Mouse (Mus musculus): ENCODE data around the gene Plcb2. TPM values are rescaled to one million over a fixed set of nuclear protein-coding genes. Genes with fewer than 3 reads are reported as not detected.

The Plcb2 gene
- polyA plus RNA-seq, 1 experiment from 2014 or later, result 0.22 TPM

DNA sequence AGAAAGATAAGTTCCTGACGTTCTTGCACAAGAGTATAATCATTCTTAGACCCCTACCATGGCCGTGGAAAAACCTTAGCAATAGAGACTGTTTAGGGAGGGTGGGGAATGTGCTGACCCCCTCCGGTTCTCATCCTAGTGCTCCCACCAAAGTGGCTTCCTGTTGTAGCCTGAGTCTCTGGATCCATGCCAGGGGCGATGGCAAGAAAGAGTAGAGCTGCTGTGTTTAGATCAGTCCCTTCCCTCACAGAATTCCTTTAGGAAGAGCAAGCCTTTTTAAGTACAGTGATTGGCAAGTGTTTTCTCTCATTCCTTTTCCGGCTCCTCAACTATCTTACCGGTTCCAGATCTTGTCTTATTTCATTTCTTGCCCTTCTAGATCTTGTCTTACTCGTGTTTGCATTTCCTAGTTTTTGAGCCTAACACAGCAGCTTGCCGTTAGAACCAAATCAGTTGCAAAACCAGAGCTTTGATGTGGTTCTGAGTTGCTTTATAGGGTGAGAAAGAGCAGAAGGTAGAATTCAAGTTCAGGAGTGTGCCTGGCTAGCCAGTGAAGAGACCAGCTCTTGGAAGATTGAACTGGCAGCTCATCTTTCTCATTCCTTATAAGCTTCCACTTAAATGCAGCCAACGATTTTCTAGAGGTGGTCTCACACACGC is 19.2 kb upstream of the Plcb2 start:
- no peak overlapping the region for H3K27ac ChIP-seq (replicated peaks; ENCODE audit: low read depth, low read length)
- peaks cover 7% of the 10 kb centered on the region for H3K27me3 ChIP-seq (ENCODE audit: control insufficient read depth, insufficient read depth, low read length)
- no peaks in the 10 kb centered on the region for H3K9me3 ChIP-seq (replicated peaks; ENCODE audit: control insufficient read depth, low read length)
- H3K36me3 ChIP-seq (replicated peaks; ENCODE audit: control insufficient read depth, insufficient read depth, low read depth, low read length), result no peaks in the 10 kb centered on the region
- 39% methylated on average over 10 of the region's 10 CpGs for WGBS
- peaks cover 4% of the 10 kb centered on the region for H3K4me1 ChIP-seq (ENCODE audit: control insufficient read depth, insufficient read depth, low read length)
- DNase-seq (ENCODE audit: low spot score), result no peak
- no peak overlapping the region for H3K4me2 ChIP-seq (ENCODE audit: low read depth, low read length)
- no peak overlapping the region for H3K9ac ChIP-seq (replicated peaks; ENCODE audit: low read length)
- no peak overlapping the region for H3K4me3 ChIP-seq (ENCODE audit: low read depth, low read length)
- ATAC-seq (replicated peaks; ENCODE audit: insufficient number of reproducible peaks, low FRiP score, low TSS enrichment, low read depth), result no peak

- peaks cover 7% of the 10 kb centered on the region for H3K27me3 ChIP-seq (ENCODE audit: control insufficient read depth, insufficient read depth, low read length)
- WGBS, result under 1% methylated on average over 88 of the region's 113 CpGs
- peak; percentile 39 for ATAC-seq (replicated peaks; ENCODE audit: insufficient number of reproducible peaks, low FRiP score, low TSS enrichment, low read depth)
Observed at GRCm38 (mm10) chr2:118745915-118746901, 18.0 kb upstream of the Plcb2 start.

DNA sequence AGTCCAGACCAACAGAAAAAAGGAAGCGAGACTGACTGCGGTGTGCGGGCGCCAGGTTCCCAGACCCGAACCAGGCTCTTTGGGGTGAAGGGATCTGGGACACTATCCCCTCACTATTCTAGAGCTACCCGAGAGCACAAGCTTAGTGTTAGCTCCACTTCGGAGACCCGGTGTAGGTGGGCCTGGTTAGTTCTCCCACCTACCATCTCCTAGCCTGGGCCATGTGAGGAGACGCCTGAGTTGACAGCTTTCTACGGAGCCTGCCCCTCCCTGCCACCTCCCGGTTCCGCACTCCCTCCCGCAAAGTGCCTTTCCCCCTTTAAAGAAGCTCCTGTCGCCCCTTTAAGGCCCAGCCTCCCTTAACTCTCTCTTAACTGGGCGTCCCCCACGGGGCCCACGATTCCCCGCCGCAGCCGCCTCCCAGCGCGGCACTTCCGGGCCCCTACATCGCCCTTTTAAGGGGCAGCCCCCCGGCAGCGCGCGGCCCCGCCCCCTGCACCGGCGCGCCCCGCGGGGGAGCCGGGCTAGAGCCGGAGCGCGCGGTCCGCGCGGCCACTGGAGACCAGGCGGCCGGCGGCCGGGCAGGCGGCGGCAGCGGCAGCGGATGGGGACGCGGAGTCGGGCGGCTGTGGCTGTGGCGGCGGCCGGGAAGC is 17.1 kb upstream of the Plcb2 start, which contains the start of gene Inafm2:
Gene Inafm2, plus strand, starts transcription at position 527 of the 653 bp plus-strand sequence.
- Histone ChIP-seq H3K4me3 (ENCODE audit: low read depth, low read length) (peak within 1 kb of the TSS; percentile 89), H3K27me3 (ENCODE audit: control insufficient read depth, insufficient read depth, low read length) (peaks cover 7% of the 10 kb centered on the region), H3K4me2 (ENCODE audit: low read depth, low read length) (peak within 1 kb of the TSS; percentile 98), H3K36me3 (replicated peaks; ENCODE audit: control insufficient read depth, insufficient read depth, low read depth, low read length) (no peaks in the 10 kb centered on the region), H3K9me3 (replicated peaks; ENCODE audit: control insufficient read depth, low read length) (no peaks in the 10 kb centered on the region), H3K27ac (replicated peaks; ENCODE audit: low read depth, low read length) (no peak within 1 kb of the TSS; the same call in 1 of the 2 replicates), H3K4me1 (ENCODE audit: control insufficient read depth, insufficient read depth, low read length) (peaks cover 4% of the 10 kb centered on the region), H3K9ac (replicated peaks; ENCODE audit: low read length) (peak within 1 kb of the TSS; percentile 85)
- ATAC-seq (replicated peaks; ENCODE audit: insufficient number of reproducible peaks, low FRiP score, low TSS enrichment, low read depth) (peak; percentile 85), DNase-seq (ENCODE audit: low spot score) (peak; percentile 93)
- under 1% methylated on average over 40 of the region's 57 CpGs for WGBS

More at GRCm38 (mm10) chr2:118745915-118746901, 18.0 kb upstream of the Plcb2 start:
- Histone ChIP-seq H3K4me2 (ENCODE audit: low read depth, low read length) (peak overlapping the region; percentile 98), H3K4me1 (ENCODE audit: control insufficient read depth, insufficient read depth, low read length) (peaks cover 4% of the 10 kb centered on the region), H3K9ac (replicated peaks; ENCODE audit: low read length) (peak overlapping the region; percentile 85), H3K27ac (replicated peaks; ENCODE audit: low read depth, low read length) (no peak overlapping the region; the same call in 1 of the 2 replicates), H3K4me3 (ENCODE audit: low read depth, low read length) (peak overlapping the region; percentile 89), H3K36me3 (replicated peaks; ENCODE audit: control insufficient read depth, insufficient read depth, low read depth, low read length) (no peaks in the 10 kb centered on the region), H3K9me3 (replicated peaks; ENCODE audit: control insufficient read depth, low read length) (no peaks in the 10 kb centered on the region)
- peak; percentile 48 for DNase-seq (ENCODE audit: low spot score)

GRCm38 (mm10) chr2:118744621-118745020 is 16.4 kb upstream of the Plcb2 start:
- Histone ChIP-seq H3K4me2 (ENCODE audit: low read depth, low read length) (no peak overlapping the region), H3K36me3 (replicated peaks; ENCODE audit: control insufficient read depth, insufficient read depth, low read depth, low read length) (no peaks in the 10 kb centered on the region), H3K9ac (replicated peaks; ENCODE audit: low read length) (no peak overlapping the region), H3K4me3 (ENCODE audit: low read depth, low read length) (no peak overlapping the region; the same call in 1 of the 2 replicates), H3K9me3 (replicated peaks; ENCODE audit: control insufficient read depth, low read length) (no peaks in the 10 kb centered on the region), H3K4me1 (ENCODE audit: control insufficient read depth, insufficient read depth, low read length) (peaks cover 4% of the 10 kb centered on the region), H3K27ac (replicated peaks; ENCODE audit: low read depth, low read length) (no peak overlapping the region), H3K27me3 (ENCODE audit: control insufficient read depth, insufficient read depth, low read length) (peaks cover 7% of the 10 kb centered on the region)
- WGBS, result 9% methylated on average over 7 of the region's 7 CpGs
- ATAC-seq (replicated peaks; ENCODE audit: insufficient number of reproducible peaks, low FRiP score, low TSS enrichment, low read depth) (no peak), DNase-seq (ENCODE audit: low spot score) (no peak)

- Histone ChIP-seq H3K9ac (replicated peaks; ENCODE audit: low read length) (no peak overlapping the region), H3K4me2 (ENCODE audit: low read depth, low read length) (no peak overlapping the region), H3K36me3 (replicated peaks; ENCODE audit: control insufficient read depth, insufficient read depth, low read depth, low read length) (no peaks in the 10 kb centered on the region), H3K4me3 (ENCODE audit: low read depth, low read length) (no peak overlapping the region), H3K4me1 (ENCODE audit: control insufficient read depth, insufficient read depth, low read length) (peaks cover 4% of the 10 kb centered on the region), H3K27ac (replicated peaks; ENCODE audit: low read depth, low read length) (no peak overlapping the region), H3K27me3 (ENCODE audit: control insufficient read depth, insufficient read depth, low read length) (peaks cover 7% of the 10 kb centered on the region), H3K9me3 (replicated peaks; ENCODE audit: control insufficient read depth, low read length) (no peaks in the 10 kb centered on the region)
- no peak for ATAC-seq (replicated peaks; ENCODE audit: insufficient number of reproducible peaks, low FRiP score, low TSS enrichment, low read depth)
- DNase-seq (ENCODE audit: low spot score), result peak; percentile 78
- 27% methylated on average over 8 of the region's 8 CpGs for WGBS
Observed at GRCm38 (mm10) chr2:118743261-118743943, 15.2 kb upstream of the Plcb2 start.

- H3K4me1 ChIP-seq (ENCODE audit: control insufficient read depth, insufficient read depth, low read length), result peaks cover 4% of the 10 kb centered on the region
- peaks cover 7% of the 10 kb centered on the region for H3K27me3 ChIP-seq (ENCODE audit: control insufficient read depth, insufficient read depth, low read length)
- 74% methylated on average over 9 of the region's 9 CpGs for WGBS
- no peak for DNase-seq (ENCODE audit: low spot score)
- no peak overlapping the region for H3K4me3 ChIP-seq (ENCODE audit: low read depth, low read length)
- no peak overlapping the region for H3K9ac ChIP-seq (replicated peaks; ENCODE audit: low read length)
- H3K36me3 ChIP-seq (replicated peaks; ENCODE audit: control insufficient read depth, insufficient read depth, low read depth, low read length), result no peaks in the 10 kb centered on the region
- no peaks in the 10 kb centered on the region for H3K9me3 ChIP-seq (replicated peaks; ENCODE audit: control insufficient read depth, low read length)
- no peak for ATAC-seq (replicated peaks; ENCODE audit: insufficient number of reproducible peaks, low FRiP score, low TSS enrichment, low read depth)
- H3K27ac ChIP-seq (replicated peaks; ENCODE audit: low read depth, low read length), result no peak overlapping the region
- H3K4me2 ChIP-seq (ENCODE audit: low read depth, low read length), result no peak overlapping the region
Observed at GRCm38 (mm10) chr2:118741183-118741582, 12.9 kb upstream of the Plcb2 start.

GRCm38 (mm10) chr2:118740341-118740740 is 12.1 kb upstream of the Plcb2 start:
- H3K9me3 ChIP-seq (replicated peaks; ENCODE audit: control insufficient read depth, low read length), result no peaks in the 10 kb centered on the region
- H3K27ac ChIP-seq (replicated peaks; ENCODE audit: low read depth, low read length), result no peak overlapping the region
- no peaks in the 10 kb centered on the region for H3K36me3 ChIP-seq (replicated peaks; ENCODE audit: control insufficient read depth, insufficient read depth, low read depth, low read length)
- 63% methylated on average over 3 of the region's 3 CpGs for WGBS
- no peak overlapping the region for H3K4me2 ChIP-seq (ENCODE audit: low read depth, low read length)
- H3K9ac ChIP-seq (replicated peaks; ENCODE audit: low read length), result no peak overlapping the region
- ATAC-seq (replicated peaks; ENCODE audit: insufficient number of reproducible peaks, low FRiP score, low TSS enrichment, low read depth), result no peak
- H3K4me1 ChIP-seq (ENCODE audit: control insufficient read depth, insufficient read depth, low read length), result peaks cover 4% of the 10 kb centered on the region
- DNase-seq (ENCODE audit: low spot score), result no peak
- H3K27me3 ChIP-seq (ENCODE audit: control insufficient read depth, insufficient read depth, low read length), result peaks cover 7% of the 10 kb centered on the region
- H3K4me3 ChIP-seq (ENCODE audit: low read depth, low read length), result no peak overlapping the region
